Mouse (Mus musculus): ENCODE results near the gene Pik3r5.

The Pik3r5 gene

GRCm38 (mm10) chr11:68488256-68488824, 56.4 kb downstream of the Pik3r5 start:
- no peak for DNase-seq

DNA sequence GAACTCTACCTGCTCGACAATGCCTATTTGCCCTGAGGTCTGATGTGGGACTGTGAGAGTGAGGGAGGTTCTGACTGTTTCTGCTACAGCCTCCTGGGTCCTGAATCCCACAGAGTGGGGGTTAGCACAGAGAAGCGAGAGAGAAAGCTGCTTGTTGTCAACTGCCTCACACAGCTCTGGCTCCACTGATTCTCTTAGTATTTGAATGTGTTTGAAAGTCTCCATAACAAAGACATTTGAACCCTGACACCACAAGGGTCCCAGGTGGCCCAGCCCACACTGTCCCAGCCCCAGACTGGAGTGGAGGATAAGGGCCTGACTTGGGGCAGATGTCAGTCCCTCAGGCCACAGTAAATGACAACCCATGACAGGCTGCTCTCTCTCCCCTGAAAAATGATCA, 57.3 kb downstream of the Pik3r5 start:
- no peak for DNase-seq

GRCm38 (mm10) chr11:68492592-68492991, 60.7 kb downstream of the Pik3r5 start:
- DNase-seq = no peak

DNA sequence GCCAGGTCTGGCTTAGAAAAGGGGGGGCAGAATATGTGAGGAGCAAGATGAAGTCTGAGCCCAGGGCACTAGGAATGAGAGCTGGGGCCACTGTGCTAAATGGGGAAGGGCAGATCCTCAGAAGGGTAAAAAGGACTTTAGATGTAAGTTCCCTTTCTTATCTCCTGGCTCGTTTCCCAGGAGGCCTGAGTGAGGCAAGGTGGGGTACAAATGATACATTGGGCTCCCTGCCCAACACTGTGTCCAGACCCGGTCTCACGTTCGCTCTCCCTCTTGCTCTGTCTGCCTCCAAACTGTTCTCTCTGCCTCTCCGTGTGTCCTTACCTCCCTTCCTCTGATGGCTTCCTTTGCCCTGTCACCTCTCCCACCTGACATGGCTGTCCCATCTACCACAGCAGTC, 61.8 kb downstream of the Pik3r5 start:
- DNase-seq = no peak

GRCm38 (mm10) chr11:68497081-68497480, 65.2 kb downstream of the Pik3r5 start:
- no peak for DNase-seq

DNA sequence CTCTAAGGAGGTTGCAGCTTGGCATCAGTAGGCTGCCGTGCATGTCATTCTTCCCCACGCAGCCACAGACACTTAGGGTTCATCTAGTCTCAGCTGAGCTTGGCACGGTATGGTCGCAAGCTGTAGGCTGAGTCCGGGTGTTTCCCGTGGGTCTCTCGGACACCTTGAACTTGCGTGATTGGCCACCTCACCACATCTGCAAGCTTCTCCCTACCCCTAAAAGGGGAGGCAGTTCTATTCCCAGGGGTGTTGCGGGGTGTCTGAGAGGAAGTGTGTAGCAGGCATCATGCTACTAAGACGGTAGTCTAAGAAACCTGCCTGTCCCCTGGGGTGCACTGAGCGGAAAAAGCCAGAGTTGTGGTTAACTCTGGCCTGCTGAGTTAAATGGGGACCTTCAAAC, 66.6 kb downstream of the Pik3r5 start:
- no peak for DNase-seq

- no peak for DNase-seq
These were observed 67.2 kb downstream of the Pik3r5 start for GRCm38 (mm10) chr11:68498999-68499699.

GRCm38 (mm10) chr11:68500949-68501350, 69.0 kb downstream of the Pik3r5 start:
- no peak for DNase-seq

DNA sequence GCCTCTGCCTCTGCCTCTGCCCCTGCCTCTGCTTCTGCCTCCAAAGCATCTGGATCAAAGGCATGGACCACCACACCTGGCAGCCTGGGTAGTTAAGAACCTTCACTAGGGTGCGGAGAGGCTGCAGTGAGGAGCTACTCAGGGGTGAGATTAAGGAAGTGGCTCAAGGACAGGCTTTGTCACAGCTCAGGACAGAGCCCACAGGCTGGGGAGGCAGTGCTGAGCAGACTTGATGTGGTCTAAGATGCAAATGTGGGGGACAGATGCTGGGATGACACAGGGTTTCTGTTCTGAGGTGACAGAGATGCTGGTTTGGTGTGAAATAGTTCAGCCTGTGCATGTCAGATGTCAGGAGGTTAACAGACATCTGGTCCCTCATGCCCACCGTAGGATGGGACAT, 70.5 kb downstream of the Pik3r5 start:
- no peak for DNase-seq

GRCm38 (mm10) chr11:68502902-68503629, 71.1 kb downstream of the Pik3r5 start, which contains the start of gene Pik3r6:
Gene Pik3r6 (plus strand): TSS chr11:68503019.
- peak; percentile 22 for DNase-seq

DNA sequence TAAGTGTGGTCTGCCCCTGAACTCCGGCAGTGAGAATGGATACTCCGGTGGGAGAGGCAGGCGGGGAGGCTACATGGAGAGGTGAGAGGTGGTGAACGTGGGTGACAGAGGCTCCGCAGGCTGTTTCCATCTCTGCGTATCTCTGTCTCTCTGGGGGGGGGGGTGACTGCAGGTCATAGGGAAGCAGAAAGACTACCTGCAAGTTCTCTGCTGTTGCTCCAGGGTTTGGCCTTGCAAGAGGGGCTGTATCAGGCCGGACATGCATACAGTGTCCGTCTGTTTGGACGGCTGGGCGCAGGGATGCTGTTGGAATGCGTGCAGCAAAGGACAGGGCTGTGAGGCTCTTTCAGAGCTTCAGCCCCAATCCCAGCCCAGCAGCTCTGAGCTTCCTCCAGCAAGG, 73.0 kb downstream of the Pik3r5 start:
- DNase-seq = no peak

DNA sequence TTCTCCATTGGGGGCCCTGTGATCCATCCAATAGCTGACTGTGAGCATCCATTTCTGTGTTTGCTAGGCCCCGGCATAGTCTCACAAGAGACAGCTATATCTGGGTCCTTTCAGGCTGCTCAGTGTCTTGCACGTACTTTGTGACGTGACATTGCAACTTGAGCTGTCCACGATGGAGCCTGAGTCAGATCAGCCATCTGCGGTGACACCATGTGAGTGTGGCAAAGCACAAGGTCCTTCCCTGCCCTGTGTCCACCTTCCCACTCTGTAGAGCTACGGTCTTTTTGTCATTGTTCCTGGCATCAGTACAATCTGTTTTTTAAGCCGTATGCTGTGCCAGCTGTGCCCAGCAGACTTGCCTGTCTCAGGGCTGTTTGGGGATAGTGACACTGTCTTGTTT, 75.3 kb downstream of the Pik3r5 start:
- no peak for DNase-seq

DNA sequence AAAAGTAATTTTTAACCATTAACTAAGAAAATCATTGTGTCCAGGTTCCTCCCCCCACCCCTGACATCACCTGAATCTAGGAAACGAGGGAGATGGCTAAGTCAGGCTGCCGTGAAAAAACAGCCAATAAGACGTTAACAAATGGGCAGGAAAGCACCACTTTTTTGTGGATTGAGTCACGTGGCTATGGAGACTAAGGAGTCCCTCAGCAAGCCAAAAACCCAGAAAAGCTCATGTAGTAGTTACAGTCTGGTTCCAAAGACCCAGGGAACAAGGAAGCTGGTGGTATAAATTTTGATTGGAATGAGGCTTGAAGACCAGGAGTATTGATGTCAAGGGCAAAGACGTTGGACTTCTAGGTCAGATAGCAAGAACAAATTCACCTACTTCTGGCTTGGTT, 76.7 kb downstream of the Pik3r5 start:
- DNase-seq = no peak

DNA sequence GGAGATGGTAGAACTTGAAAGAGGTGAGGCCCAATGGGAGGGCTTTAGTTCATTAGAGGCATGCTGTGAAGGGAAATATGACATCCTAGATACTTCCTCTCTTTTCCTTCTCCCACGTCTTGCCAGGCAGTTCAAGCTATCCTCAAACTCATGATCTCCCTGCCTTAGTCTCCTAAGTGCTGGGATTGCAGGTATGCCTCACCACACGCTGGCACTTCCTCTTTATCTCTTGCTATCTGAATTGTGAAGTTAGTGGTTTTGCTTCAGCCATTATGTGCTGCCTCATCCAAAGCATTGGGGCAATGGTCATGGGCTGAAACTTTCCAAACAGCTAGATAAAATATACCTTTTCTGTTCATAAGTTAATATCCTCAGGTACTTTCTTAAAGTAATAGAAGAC, 77.3 kb downstream of the Pik3r5 start:
- DNase-seq = no peak

GRCm38 (mm10) chr11:68513969-68514368, 82.0 kb downstream of the Pik3r5 start:
- DNase-seq = no peak

GRCm38 (mm10) chr11:68519362-68519761, 87.4 kb downstream of the Pik3r5 start:
- DNase-seq = no peak

GRCm38 (mm10) chr11:68519815-68520214, 87.9 kb downstream of the Pik3r5 start:
- DNase-seq = no peak

DNA sequence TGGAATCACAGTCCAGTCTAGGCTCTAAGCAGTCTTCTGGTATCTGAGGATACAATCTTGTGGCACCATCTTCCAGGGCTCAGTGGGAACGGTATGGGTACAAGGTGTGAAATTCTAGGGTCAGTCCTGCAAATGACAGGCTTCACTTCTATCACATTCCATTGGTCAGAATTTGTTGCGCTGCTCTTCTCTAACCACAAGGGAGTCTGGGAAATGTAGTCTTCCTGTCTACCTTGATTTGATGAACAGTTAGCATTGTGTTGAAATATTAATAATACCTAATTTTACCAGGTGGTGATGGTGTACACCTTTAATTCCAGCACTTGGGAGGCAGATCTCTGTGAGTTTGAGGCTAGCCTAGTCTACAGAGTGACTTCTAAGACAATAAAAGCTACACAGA, 88.5 kb downstream of the Pik3r5 start:
- DNase-seq = no peak

DNA sequence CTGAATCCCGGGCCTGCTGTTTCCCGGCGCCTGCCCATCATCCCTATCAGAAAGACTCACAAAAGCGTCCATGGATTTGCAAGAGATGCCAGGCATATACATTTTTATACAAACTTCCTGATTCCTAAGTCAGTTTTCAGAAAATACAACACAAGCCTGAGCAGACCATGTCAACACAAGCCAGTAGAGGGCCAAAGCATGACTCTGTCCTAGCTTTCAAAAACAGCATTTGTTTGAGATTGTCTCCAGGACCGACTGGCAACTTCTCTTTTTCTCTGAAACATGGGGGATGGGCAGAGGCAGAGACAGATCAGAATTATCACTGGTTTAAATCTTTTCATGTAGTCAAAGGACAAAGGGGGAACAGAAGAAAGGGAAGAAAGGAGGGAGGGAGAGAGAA, 89.4 kb downstream of the Pik3r5 start:
- no peak for DNase-seq

DNA sequence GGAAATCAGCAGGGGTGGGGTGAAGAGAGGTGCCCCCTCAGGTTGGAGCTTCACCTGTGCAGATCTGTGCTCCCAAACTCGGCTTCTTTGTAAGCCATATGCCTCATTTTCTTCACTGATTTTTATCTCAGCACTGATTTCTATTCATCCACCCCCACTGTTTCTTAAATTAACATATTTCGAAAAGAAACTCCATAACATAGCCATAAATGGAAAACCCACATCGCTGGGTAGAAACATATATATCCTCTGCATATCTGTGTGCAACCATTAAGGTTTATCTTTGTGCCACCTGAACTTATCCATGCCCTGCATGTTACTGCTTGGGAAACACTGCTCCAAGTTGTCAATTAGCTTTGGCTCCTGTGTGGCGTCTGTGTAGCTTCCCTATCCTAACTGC, 94.5 kb downstream of the Pik3r5 start:
- DNase-seq = no peak

GRCm38 (mm10) chr11:68531066-68531806, 99.3 kb downstream of the Pik3r5 start:
- DNase-seq = peak; percentile 68

- no peak for DNase-seq
These were observed 100.1 kb downstream of the Pik3r5 start for GRCm38 (mm10) chr11:68531941-68532535.

DNA sequence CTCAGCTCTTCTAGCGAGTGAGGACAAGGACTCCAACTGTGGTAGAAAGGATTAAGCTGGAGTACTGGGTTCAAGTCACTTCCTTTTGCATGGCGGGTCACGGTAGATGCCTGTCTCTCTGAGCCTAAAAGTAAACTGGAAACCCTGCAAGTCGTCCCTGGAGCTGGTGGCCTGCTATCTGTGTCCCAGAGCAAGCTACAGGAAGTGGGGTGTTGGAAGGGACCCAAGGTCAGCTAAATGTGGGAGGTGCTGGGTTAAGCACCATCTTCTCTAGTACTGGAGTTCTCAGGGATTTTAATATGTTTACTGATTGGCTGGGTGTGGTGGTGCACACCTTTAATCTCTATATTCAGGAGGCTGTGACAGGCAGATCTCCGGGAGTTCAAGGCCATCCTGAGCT, 100.9 kb downstream of the Pik3r5 start:
- peak; percentile 17 for DNase-seq
